Mouse (Mus musculus) MEL (cell line): Measurements from ENCODE around the gene Dnah10.

Source experiments
- CHD1 ChIP-seq: IDR thresholded peaks from 2 replicates; pipeline ENCODE4 v1.6.1; 2012; ENCODE audit warnings: low read depth, mild to moderate bottlenecking, inconsistent platforms, low read length, improper control_type of control experiment
- CTCF ChIP-seq, 3 experiments: IDR thresholded peaks in 2 of 3; conservative IDR thresholded peaks in 1 of 3; 2 replicates each; pipeline ENCODE4 v1.5.1; 2011 to 2012; ENCODE audit warnings: low read length in 3 of 3, low read depth in 2 of 3, mild to moderate bottlenecking in 2 of 3, improper control_type of control experiment in 1 of 3, inconsistent platforms in 1 of 3, mixed read lengths in 1 of 3, moderate library complexity in 1 of 3; ENCODE audit not compliant: control insufficient read depth in 1 of 3, insufficient read depth in 1 of 3, poor library complexity in 1 of 3, severe bottlenecking in 1 of 3
- EP300 ChIP-seq, 2 experiments: IDR thresholded peaks; 2 replicates each; pipeline ENCODE4 v1.6.1; 2011; ENCODE audit warnings: improper control_type of control experiment in 2 of 2, low read length in 2 of 2, low read depth in 1 of 2, mild to moderate bottlenecking in 1 of 2
- POLR2A ChIP-seq, 2 experiments: IDR thresholded peaks; 2 replicates each; pipeline ENCODE4 v1.6.1; 2011 to 2012; ENCODE audit warnings: low read length in 2 of 2, mild to moderate bottlenecking in 2 of 2, control low read depth in 1 of 2, improper control_type of control experiment in 1 of 2, low read depth in 1 of 2, moderate library complexity in 1 of 2; ENCODE audit not compliant: control insufficient read depth in 1 of 2, insufficient read depth in 1 of 2, poor library complexity in 1 of 2
- POLR2AphosphoS2 ChIP-seq: IDR thresholded peaks from 2 replicates; pipeline ENCODE4 v1.6.1; 2011; ENCODE audit warnings: low read length, improper control_type of control experiment
- TAL1 ChIP-seq: IDR thresholded peaks from 2 replicates; pipeline ENCODE4 v1.6.1; 2012; ENCODE audit warnings: mild to moderate bottlenecking, inconsistent platforms, low read length, moderate library complexity, mixed read lengths
- TBP ChIP-seq: IDR thresholded peaks from 2 replicates; pipeline ENCODE4 v1.8.0; 2011; ENCODE audit warnings: low read depth, low read length, improper control_type of control experiment
- UBTF ChIP-seq: IDR thresholded peaks from 2 replicates; pipeline ENCODE4 v1.6.1; 2012; ENCODE audit warnings: low read depth, mild to moderate bottlenecking, inconsistent platforms, low read length, improper control_type of control experiment, moderate library complexity, borderline replicate concordance; ENCODE audit not compliant: insufficient read depth
- ZMIZ1 ChIP-seq: IDR thresholded peaks from 2 replicates; pipeline ENCODE4 v1.6.1; 2012; ENCODE audit warnings: low read depth, mild to moderate bottlenecking, inconsistent platforms, low read length, improper control_type of control experiment, moderate library complexity

- TF ChIP-seq CTCF (IDR thresholded peaks at IDR 0.05 in 2 of 3, conservative IDR thresholded peaks at IDR 0.05 in 1 of 3; ENCODE audit: control insufficient read depth in 1 of 3, insufficient read depth in 1 of 3, low read depth in 2 of 3, low read length in 3 of 3, poor library complexity in 1 of 3, severe bottlenecking in 1 of 3) (no peak), CHD1 (no peak), POLR2AphosphoS2 (no peak), TAL1 (no peak), POLR2A (IDR thresholded peaks at IDR 0.05; ENCODE audit: control insufficient read depth in 1 of 2, insufficient read depth in 1 of 2, low read depth in 1 of 2, low read length in 2 of 2, poor library complexity in 1 of 2) (no peak), ZMIZ1 (no peak), EP300 (IDR thresholded peaks at IDR 0.05; ENCODE audit: low read depth in 1 of 2, low read length in 2 of 2) (no peak), TBP (no peak), UBTF (no peak)
Observed at GRCm38 (mm10) chr5:124713741-124714140, 11.1 kb upstream of the Dnah10 start.
